Mouse (Mus musculus) forebrain, embryonic 10.5 days (tissue): ENCODE data around the gene Olfr668. TPM values are rescaled to one million over a fixed set of nuclear protein-coding genes. Genes with fewer than 3 reads are reported as not detected.
"Not testable (repeated sequence)": the region's sequence is repeated elsewhere in the genome, so short reads cannot be mapped to it uniquely, and the experiment has no call there.

ENCODE experiments used
- DNase-seq: peaks from one replicate; pipeline ENCODE4 v3.0.0-alpha.2; 2017; ENCODE audit warnings: low spot score; ENCODE audit errors: extremely low spot score
- H3K27ac ChIP-seq: fragments of 300-500 bp; sonication (generic); 2 replicates; pipeline ENCODE4 v1.5.1; 2016; ENCODE audit warnings: mild to moderate bottlenecking
- H3K27me3 ChIP-seq: fragments of 300-500 bp; sonication (generic); 2 replicates; pipeline ENCODE4 v1.6.1; 2016; ENCODE audit warnings: mild to moderate bottlenecking; ENCODE audit not compliant: poor library complexity, severe bottlenecking
- H3K36me3 ChIP-seq: fragments of 300-500 bp; sonication (generic); replicated peaks from 2 replicates; pipeline ENCODE4 v1.6.1; 2016; ENCODE audit warnings: mild to moderate bottlenecking, moderate library complexity
- H3K4me1 ChIP-seq: fragments of 300-500 bp; sonication (generic); 2 replicates; pipeline ENCODE4 v1.6.1; 2016
- H3K4me3 ChIP-seq: fragments of 300-500 bp; sonication (generic); 2 replicates; pipeline ENCODE4 v1.5.1; 2016; ENCODE audit warnings: mild to moderate bottlenecking, moderate library complexity
- H3K9me3 ChIP-seq: fragments of 300-500 bp; sonication (generic); 2 replicates; pipeline ENCODE4 v1.6.1; 2016; ENCODE audit warnings: mild to moderate bottlenecking, moderate library complexity
- WGBS: fragments of 180-500 bp; shearing (Covaris S2); methylation state at CpG from one replicate; pipeline ENCODE4 v1.1.7; 2016; 5-methylcytosine and 5-hydroxymethylcytosine counted together
- polyA plus RNA-seq: library from polyadenylated mRNA; unstranded; fragments of >200 nt; fragmentation: Nextera tagmentation; extraction: Ambion mirVana; gene quantifications from 2 replicates; pipeline ENCODE4 v1.2.1, GENCODE M21; 2016

Gene Olfr668
- polyA plus RNA-seq = not detected in 2 replicates

GRCm38 (mm10) chr7:104927957-104928356, at the start of gene Olfr668:
TSS of gene Olfr668 (minus strand) at chr7:104928057.
- WGBS = 97% methylated on average over 1 of the region's 1 CpGs

DNA sequence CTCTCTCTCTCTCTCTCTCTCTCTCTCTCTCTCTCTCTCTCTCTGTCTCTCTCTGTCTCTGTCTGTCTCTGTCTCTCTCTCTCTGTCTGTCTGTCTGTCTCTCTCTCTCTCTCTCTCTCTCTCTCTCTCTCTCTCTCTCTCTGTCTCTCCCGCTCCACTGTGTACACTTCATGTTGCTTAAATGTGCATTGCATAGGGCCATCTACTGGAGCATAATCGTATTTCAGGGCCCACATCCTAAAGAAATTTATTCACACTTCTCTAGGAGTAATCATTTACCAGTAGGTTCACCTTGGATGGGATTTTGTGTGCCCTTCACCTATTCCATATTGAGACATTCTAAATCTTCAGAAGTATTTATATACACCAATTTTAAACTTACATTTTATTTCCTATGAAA, 44.6 kb upstream of the Olfr668 start:
- 86% methylated on average over 2 of the region's 2 CpGs for WGBS
- not testable (repeated sequence) for H3K9me3 ChIP-seq, H3K27ac ChIP-seq, DNase-seq, H3K27me3 ChIP-seq, H3K4me1 ChIP-seq, H3K36me3 ChIP-seq, H3K4me3 ChIP-seq

More at GRCm38 (mm10) chr7:104927957-104928356, at the start of gene Olfr668:
- Histone ChIP-seq H3K4me3 (no peak within 1 kb of the TSS), H3K36me3 (no peaks in the 10 kb centered on the region), H3K4me1 (no peaks in the 10 kb centered on the region), H3K27ac (no peak within 1 kb of the TSS), H3K9me3 (no peaks in the 10 kb centered on the region), H3K27me3 (no peaks in the 10 kb centered on the region)
- no peak for DNase-seq

GRCm38 (mm10) chr7:104962520-104962919, 34.7 kb upstream of the Olfr668 start, which contains the start of gene Olfr670:
TSS of gene Olfr670 (minus strand) at chr7:104962620.
- no peaks in the 10 kb centered on the region for H3K27me3 ChIP-seq
- no peaks in the 10 kb centered on the region for H3K4me1 ChIP-seq
- no peak within 1 kb of the TSS for H3K4me3 ChIP-seq
- DNase-seq = no peak
- peaks cover 4% of the 10 kb centered on the region; the same call in 1 of the 2 replicates for H3K9me3 ChIP-seq
- no peak within 1 kb of the TSS for H3K27ac ChIP-seq
- no peaks in the 10 kb centered on the region for H3K36me3 ChIP-seq
- 70% methylated on average over 1 of the region's 1 CpGs for WGBS

GRCm38 (mm10) chr7:104950234-104950633, 22.4 kb upstream of the Olfr668 start:
- 94% methylated on average over 16 of the region's 16 CpGs for WGBS
- not testable (repeated sequence) for H3K4me3 ChIP-seq, H3K9me3 ChIP-seq

DNA sequence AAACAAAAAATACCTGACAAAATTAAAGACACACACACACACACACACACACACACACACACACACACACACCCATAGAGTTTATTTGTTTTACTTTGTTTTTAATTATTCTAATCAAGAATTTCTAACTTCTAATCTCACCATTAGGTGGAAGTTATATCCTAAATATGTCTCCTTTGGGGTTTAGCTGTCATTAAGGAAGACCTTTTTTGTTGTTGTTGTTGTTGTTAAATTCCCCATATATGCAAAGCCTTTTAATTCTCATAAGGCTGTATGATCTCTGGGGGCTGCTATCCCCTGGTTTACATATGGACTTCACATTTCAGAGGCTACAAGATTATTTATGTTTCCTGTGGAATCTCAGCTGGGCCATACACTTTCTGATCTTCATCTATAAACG, 6.1 kb upstream of the Olfr668 start, which contains the start of gene Olfr669:
TSS of gene Olfr669 (plus strand) at position 301 of the 400 bp plus-strand sequence.
- Histone ChIP-seq H3K27me3 (no peaks in the 10 kb centered on the region), H3K36me3 (no peaks in the 10 kb centered on the region), H3K4me3 (no peak within 1 kb of the TSS), H3K4me1 (no peaks in the 10 kb centered on the region), H3K9me3 (peaks cover 2% of the 10 kb centered on the region; the same call in 1 of the 2 replicates), H3K27ac (no peak within 1 kb of the TSS)
- 91% methylated on average over 1 of the region's 1 CpGs for WGBS
- DNase-seq = no peak

More at GRCm38 (mm10) chr7:104950234-104950633, 22.4 kb upstream of the Olfr668 start:
- H3K27ac ChIP-seq, DNase-seq, H3K27me3 ChIP-seq, H3K36me3 ChIP-seq, H3K4me1 ChIP-seq: not testable (repeated sequence)

GRCm38 (mm10) chr7:104921382-104921781, 6.5 kb downstream of the Olfr668 start, which contains the start of gene Olfr667:
TSS of gene Olfr667 (minus strand) at chr7:104921482.
- no peaks in the 10 kb centered on the region for H3K9me3 ChIP-seq
- 91% methylated on average over 1 of the region's 1 CpGs for WGBS
- no peaks in the 10 kb centered on the region for H3K36me3 ChIP-seq
- H3K4me3 ChIP-seq = no peak within 1 kb of the TSS
- no peak for DNase-seq
- H3K27ac ChIP-seq = no peak within 1 kb of the TSS
- H3K4me1 ChIP-seq = no peaks in the 10 kb centered on the region
- no peaks in the 10 kb centered on the region for H3K27me3 ChIP-seq

- Histone ChIP-seq H3K4me3 (no peak within 1 kb of the TSS), H3K27ac (no peak within 1 kb of the TSS), H3K9me3 (no peaks in the 10 kb centered on the region), H3K27me3 (no peaks in the 10 kb centered on the region), H3K36me3 (no peaks in the 10 kb centered on the region), H3K4me1 (no peaks in the 10 kb centered on the region)
- WGBS = 89% methylated on average over 2 of the region's 2 CpGs
- DNase-seq = no peak
These were observed 32.0 kb downstream of the Olfr668 start, which contains the start of gene Olfr666 for GRCm38 (mm10) chr7:104895852-104896251. TSS of gene Olfr666 (minus strand) at chr7:104895952.

- DNase-seq = no peak
- no peak within 1 kb of the TSS for H3K27ac ChIP-seq
- no peaks in the 10 kb centered on the region for H3K9me3 ChIP-seq
- H3K36me3 ChIP-seq = no peaks in the 10 kb centered on the region
- no peaks in the 10 kb centered on the region for H3K4me1 ChIP-seq
- 69% methylated on average over 1 of the region's 1 CpGs for WGBS
- no peak within 1 kb of the TSS for H3K4me3 ChIP-seq
- no peaks in the 10 kb centered on the region for H3K27me3 ChIP-seq
These were observed 50.1 kb downstream of the Olfr668 start, which contains the start of gene Olfr665 for GRCm38 (mm10) chr7:104877731-104878130. TSS of gene Olfr665 (plus strand) at chr7:104878031.

Other genes starting within 250 kb of the Olfr668 start
- gene Olfr661, start 241.6 kb downstream of the Olfr668 start, polyA plus RNA-seq = not detected in 2 replicates
- not detected in 2 replicates for gene Usp17le, start 150.6 kb downstream of the Olfr668 start, polyA plus RNA-seq
- gene Usp17lb, start 85.5 kb downstream of the Olfr668 start, polyA plus RNA-seq = not detected in 2 replicates
- gene Usp17la, start 71.0 kb downstream of the Olfr668 start, polyA plus RNA-seq = not detected in 2 replicates
- not detected in 2 replicates for gene Olfr665, start 50.0 kb downstream of the Olfr668 start, polyA plus RNA-seq
- not detected in 2 replicates for gene Olfr666, start 32.1 kb downstream of the Olfr668 start, polyA plus RNA-seq
- not detected in 2 replicates for gene Olfr667, start 6.6 kb downstream of the Olfr668 start, polyA plus RNA-seq
- not detected in 2 replicates for gene Olfr669, start 6.2 kb upstream of the Olfr668 start, polyA plus RNA-seq
- not detected in 2 replicates for gene Olfr670, start 34.6 kb upstream of the Olfr668 start, polyA plus RNA-seq
- gene Olfr671, start 51.1 kb upstream of the Olfr668 start, polyA plus RNA-seq = not detected in 2 replicates
- gene Olfr672, start 74.0 kb upstream of the Olfr668 start, polyA plus RNA-seq = not detected in 2 replicates
- not detected in 2 replicates for gene Olfr675, start 100.4 kb upstream of the Olfr668 start, polyA plus RNA-seq
- gene Olfr676, start 104.6 kb upstream of the Olfr668 start, polyA plus RNA-seq = not detected in 2 replicates
- not detected in 2 replicates for gene Olfr677, start 123.3 kb upstream of the Olfr668 start, polyA plus RNA-seq
- gene Olfr678, start 136.4 kb upstream of the Olfr668 start, polyA plus RNA-seq = not detected in 2 replicates
- not detected in 2 replicates for gene Olfr679, start 153.1 kb upstream of the Olfr668 start, polyA plus RNA-seq
- not detected in 2 replicates for gene Olfr680-ps1, start 164.8 kb upstream of the Olfr668 start, polyA plus RNA-seq
- not detected in 2 replicates for gene Olfr681, start 188.8 kb upstream of the Olfr668 start, polyA plus RNA-seq
- not detected in 2 replicates for gene Olfr683, start 219.0 kb upstream of the Olfr668 start, polyA plus RNA-seq
- not detected in 2 replicates for gene Olfr684, start 235.6 kb upstream of the Olfr668 start, polyA plus RNA-seq